Mouse (Mus musculus) olfactory bulb, adult 2 months (tissue): ENCODE measurements around the gene Enah.

Experiments used
- CTCF ChIP-seq: fragments of 200-500 bp; IDR thresholded peaks from 2 replicates; pipeline ENCODE4 v1.5.1; 2012; ENCODE audit warnings: low read depth, mild to moderate bottlenecking, low read length, moderate library complexity; ENCODE audit not compliant: insufficient read depth
- POLR2A ChIP-seq: fragments of 200-500 bp; IDR thresholded peaks from 2 replicates; pipeline ENCODE4 v1.6.1; 2012; ENCODE audit warnings: mild to moderate bottlenecking, low read depth, low read length, moderate library complexity; ENCODE audit not compliant: insufficient read depth

GRCm38 (mm10) chr1:181965277-181965676 lies 54.5 kb downstream of the Enah start:
- TF ChIP-seq CTCF, result no peak
- no peak for TF ChIP-seq POLR2A
